Mouse (Mus musculus) lung, postnatal 0 days (tissue): ENCODE results near the gene Arrdc2. TPM values are rescaled to one million over a fixed set of nuclear protein-coding genes. Genes with fewer than 3 reads are reported as not detected.

Source experiments
- ATAC-seq: fragments of 200-750 bp; cut with Nextera tagmentation; 2 replicates; pipeline ENCODE4 v1.8.0; 2017; ENCODE audit warnings: moderate library complexity
- DNase-seq: peaks from one replicate; pipeline ENCODE4 v3.0.0-alpha.2; 2016; ENCODE audit warnings: low spot score
- H3K27ac ChIP-seq: fragments of 300-500 bp; sonication (generic); 2 replicates; pipeline ENCODE4 v1.5.1; 2014; ENCODE audit warnings: antibody characterized with exemption, mild to moderate bottlenecking, low read length, mixed read lengths
- H3K27me3 ChIP-seq: fragments of 300-500 bp; sonication (generic); replicated peaks from 2 replicates; pipeline ENCODE4 v1.6.1; 2014; ENCODE audit warnings: low read length, mixed read lengths; ENCODE audit not compliant: insufficient read depth
- H3K36me3 ChIP-seq: fragments of 300-500 bp; sonication (generic); 2 replicates; pipeline ENCODE4 v1.6.1; 2014; ENCODE audit warnings: low read length, mixed read lengths; ENCODE audit not compliant: insufficient read depth
- H3K4me1 ChIP-seq: fragments of 300-500 bp; sonication (generic); 2 replicates; pipeline ENCODE4 v1.6.1; 2014; ENCODE audit warnings: antibody characterized with exemption, low read depth, low read length, mixed read lengths; ENCODE audit not compliant: insufficient read depth
- H3K4me2 ChIP-seq: fragments of 300-500 bp; sonication (generic); replicated peaks from 2 replicates; pipeline ENCODE4 v1.6.1; 2014; ENCODE audit warnings: low read depth, mild to moderate bottlenecking, low read length, moderate library complexity, mixed read lengths
- H3K4me3 ChIP-seq: fragments of 300-500 bp; sonication (generic); 2 replicates; pipeline ENCODE4 v1.5.1; 2014; ENCODE audit warnings: low read depth, low read length
- H3K9ac ChIP-seq: fragments of 300-500 bp; sonication (generic); replicated peaks from 2 replicates; pipeline ENCODE4 v1.6.1; 2014; ENCODE audit warnings: low read depth, mild to moderate bottlenecking
- H3K9me3 ChIP-seq: fragments of 300-500 bp; sonication (generic); 2 replicates; pipeline ENCODE4 v1.6.1; 2016; ENCODE audit warnings: low read length, mixed read lengths
- CTCF ChIP-seq: IDR thresholded peaks from 2 replicates; pipeline ENCODE4 v1.5.1; 2016; ENCODE audit warnings: antibody characterized with exemption, mild to moderate bottlenecking
- EP300 ChIP-seq: IDR thresholded peaks from 2 replicates; pipeline ENCODE4 v1.6.1; 2016; ENCODE audit warnings: antibody characterized with exemption, mild to moderate bottlenecking, control low read depth
- WGBS: fragments of 180-500 bp; shearing (Covaris S2); extraction: QIAGEN DNeasy Blood & Tissue Kit; methylation state at CpG from one replicate; pipeline ENCODE4 v1.1.7; 2014; 5-methylcytosine and 5-hydroxymethylcytosine counted together
- polyA plus RNA-seq: library from polyadenylated mRNA; unstranded; fragments of >200 nt; fragmentation: Nextera tagmentation; extraction: Ambion mirVana; gene quantifications from 2 replicates; pipeline ENCODE4 v1.2.1, GENCODE M21; 2015

Arrdc2 gene
- polyA plus RNA-seq, 1 experiment from 2014 or later, result 10.7 TPM

GRCm38 (mm10) chr8:70797081-70798070, 42.1 kb downstream of the Arrdc2 start:
- no peaks in the 10 kb centered on the region for H3K9me3 ChIP-seq
- H3K4me2 ChIP-seq, result peak overlapping the region; percentile 86
- H3K27ac ChIP-seq, result peak overlapping the region; percentile 66
- peaks cover 17% of the 10 kb centered on the region; the same call in 1 of the 2 replicates for H3K4me1 ChIP-seq
- ATAC-seq (peak; percentile 78), DNase-seq (peak; percentile 99)
- peak overlapping the region; percentile 36 for H3K4me3 ChIP-seq
- H3K27me3 ChIP-seq, result peaks cover 7% of the 10 kb centered on the region; the same call in 1 of the 2 replicates
- peak overlapping the region; percentile 54; the same call in 1 of the 2 replicates for H3K9ac ChIP-seq
- TF ChIP-seq CTCF (no peak), EP300 (no peak)
- WGBS, result 3% methylated on average over 49 of the region's 57 CpGs
- H3K36me3 ChIP-seq, result no peaks in the 10 kb centered on the region

GRCm38 (mm10) chr8:70796403-70797080, 43.0 kb downstream of the Arrdc2 start:
- DNase-seq (no peak), ATAC-seq (no peak)
- peaks cover 7% of the 10 kb centered on the region; the same call in 1 of the 2 replicates for H3K27me3 ChIP-seq
- H3K4me3 ChIP-seq, result peak overlapping the region; percentile 36
- no peaks in the 10 kb centered on the region for H3K36me3 ChIP-seq
- H3K4me2 ChIP-seq, result peak overlapping the region; percentile 86
- WGBS, result 6% methylated on average over 34 of the region's 54 CpGs
- no peak for TF ChIP-seq CTCF
- no peak for TF ChIP-seq EP300
- no peaks in the 10 kb centered on the region for H3K9me3 ChIP-seq
- H3K27ac ChIP-seq, result peak overlapping the region; percentile 32; the same call in 1 of the 2 replicates
- peaks cover 23% of the 10 kb centered on the region for H3K4me1 ChIP-seq
- peak overlapping the region; percentile 39; the same call in 1 of the 2 replicates for H3K9ac ChIP-seq

DNA sequence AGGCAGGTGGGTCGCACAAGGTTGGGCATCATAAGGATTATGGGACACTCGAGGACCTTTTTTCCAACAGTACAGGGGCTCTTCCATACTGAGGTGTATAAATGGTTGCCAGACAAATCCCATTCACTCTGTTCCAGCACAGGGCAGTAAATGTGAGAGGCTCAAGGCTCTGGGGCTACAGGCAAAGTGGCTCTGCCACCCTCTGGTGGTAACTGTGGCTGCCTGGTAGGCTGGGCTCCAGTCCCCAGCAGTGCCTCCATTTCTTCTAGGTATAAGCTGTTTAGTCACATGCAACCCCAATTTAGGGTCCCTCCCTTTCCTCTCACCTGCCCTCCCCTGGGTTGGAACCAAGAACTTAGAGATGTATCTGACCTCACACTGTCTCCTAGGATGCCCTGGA, 44.1 kb downstream of the Arrdc2 start:
- H3K27me3 ChIP-seq, result peaks cover 7% of the 10 kb centered on the region; the same call in 1 of the 2 replicates
- WGBS, result 89% methylated on average over 2 of the region's 2 CpGs
- no peaks in the 10 kb centered on the region for H3K36me3 ChIP-seq
- DNase-seq, result no peak
- H3K4me3 ChIP-seq, result no peak overlapping the region
- no peak overlapping the region for H3K4me2 ChIP-seq
- no peak overlapping the region for H3K27ac ChIP-seq
- ATAC-seq, result no peak
- TF ChIP-seq CTCF (peak; percentile 40), EP300 (no peak)
- H3K9ac ChIP-seq, result no peak overlapping the region
- peaks cover 29% of the 10 kb centered on the region for H3K4me1 ChIP-seq
- no peaks in the 10 kb centered on the region for H3K9me3 ChIP-seq

GRCm38 (mm10) chr8:70794215-70794614, 45.3 kb downstream of the Arrdc2 start:
- TF ChIP-seq EP300 (no peak), CTCF (no peak)
- Histone ChIP-seq H3K4me2 (no peak overlapping the region), H3K27ac (no peak overlapping the region), H3K27me3 (0 out of 2 replicates have a peak, but pooled peaks cover under 1% of the 10 kb centered on the region), H3K9me3 (no peaks in the 10 kb centered on the region), H3K4me3 (no peak overlapping the region), H3K9ac (no peak overlapping the region), H3K36me3 (no peaks in the 10 kb centered on the region; the same call in 1 of the 2 replicates), H3K4me1 (peaks cover 29% of the 10 kb centered on the region)
- no peak for DNase-seq
- ATAC-seq, result no peak
- 79% methylated on average over 2 of the region's 2 CpGs for WGBS

DNA sequence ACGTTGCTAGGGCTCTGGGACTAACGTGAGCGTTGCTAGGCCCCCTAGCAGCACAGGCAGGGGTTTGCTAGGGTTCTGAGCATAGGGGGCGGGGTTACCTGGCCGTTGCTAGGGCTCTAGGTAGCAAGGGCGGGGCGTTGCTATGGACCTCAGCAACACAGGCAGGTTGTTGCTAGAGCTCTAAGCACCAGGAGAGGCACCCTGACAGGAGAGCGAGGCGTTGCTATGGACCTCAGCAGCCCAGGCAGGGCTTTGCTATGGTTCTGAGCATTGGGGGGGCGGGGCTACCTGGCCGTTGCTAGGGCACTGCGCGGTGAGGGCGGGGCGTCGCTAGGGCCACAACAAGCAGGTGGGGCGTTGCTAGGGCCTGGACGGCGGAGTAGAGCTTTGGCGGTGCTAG, 46.8 kb downstream of the Arrdc2 start:
- ATAC-seq (peak; percentile 63), DNase-seq (peak; percentile 93)
- under 1% methylated on average over 17 of the region's 20 CpGs for WGBS
- Histone ChIP-seq H3K9ac (no peak overlapping the region), H3K9me3 (no peaks in the 10 kb centered on the region), H3K27me3 (no peaks in the 10 kb centered on the region), H3K4me1 (peaks cover 25% of the 10 kb centered on the region), H3K27ac (peak overlapping the region; percentile 54), H3K4me3 (peak overlapping the region; percentile 60), H3K36me3 (no peaks in the 10 kb centered on the region; the same call in 1 of the 2 replicates), H3K4me2 (peak overlapping the region; percentile 89)
- TF ChIP-seq CTCF (peak; percentile 29), EP300 (no peak)
